Mouse (Mus musculus) left cerebral cortex, postnatal 14 days (tissue): Measurements from ENCODE around the gene Smoc2. TPM values are rescaled to one million over a fixed set of nuclear protein-coding genes. Genes with fewer than 3 reads are reported as not detected.

Experiments
- DNase-seq, 2 experiments: peaks; one replicate each; pipeline ENCODE4 v3.0.0; 2021 to 2022; ENCODE audit warnings: low spot score in 2 of 2, mixed read lengths in 1 of 2
- intact Hi-C: fragments of 180-260 bp; cut with DNase I; formaldehyde crosslinking; loops from one replicate; pipeline ENCODE4 v1.15.1; 2025
- total RNA-seq, 2 experiments: library from RNA; stranded (reverse); gene quantifications; 2 replicates each; pipeline ENCODE4 v1.2.3; 2021

The Smoc2 gene
- total RNA-seq, 2 experiments from 2014 or later, result 7.4 to 9.0 TPM

- DNase-seq, result no peak
- intact Hi-C loops, result no loop called here
Observed at GRCm38 (mm10) chr17:14387261-14387660, 108.0 kb downstream of the Smoc2 start.

DNA sequence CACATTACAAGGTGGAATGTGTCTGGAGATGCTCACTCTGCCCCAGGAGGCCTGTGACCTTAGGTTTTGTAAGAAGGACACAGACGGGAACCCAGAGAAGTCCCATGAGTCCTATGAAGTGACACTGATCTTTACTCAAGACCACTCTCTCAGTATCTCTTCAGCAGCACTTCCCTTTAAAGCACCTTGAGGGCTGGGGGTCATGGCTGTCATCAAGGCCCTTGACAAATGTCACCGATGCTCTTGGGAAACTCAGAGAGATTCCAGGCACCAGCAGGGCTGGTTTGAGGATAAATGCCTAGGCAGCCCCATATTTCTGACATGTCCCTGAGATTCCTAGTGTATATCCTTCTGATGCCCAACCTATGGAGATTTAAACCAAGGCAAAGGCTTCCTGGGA lies 113.1 kb downstream of the Smoc2 start:
- intact Hi-C loops, result no loop called here
- no peak for DNase-seq

- intact Hi-C loops, result no loop called here
Observed at GRCm38 (mm10) chr17:14394861-14395260, 115.6 kb downstream of the Smoc2 start.

GRCm38 (mm10) chr17:14397456-14397855 lies 118.2 kb downstream of the Smoc2 start:
- DNase-seq, result peak in 1 of 2 experiments; percentile 45
- intact Hi-C loops, result no loop called here

More at GRCm38 (mm10) chr17:14394861-14395260, 115.6 kb downstream of the Smoc2 start:
- DNase-seq, result no peak

- intact Hi-C loops, result no loop called here
- no peak for DNase-seq
Observed at GRCm38 (mm10) chr17:14398650-14399424, 119.5 kb downstream of the Smoc2 start.

GRCm38 (mm10) chr17:14400960-14401359 lies 121.7 kb downstream of the Smoc2 start:
- peak in 1 of 2 experiments; percentile 17 for DNase-seq
- intact Hi-C loops, result no loop called here

DNA sequence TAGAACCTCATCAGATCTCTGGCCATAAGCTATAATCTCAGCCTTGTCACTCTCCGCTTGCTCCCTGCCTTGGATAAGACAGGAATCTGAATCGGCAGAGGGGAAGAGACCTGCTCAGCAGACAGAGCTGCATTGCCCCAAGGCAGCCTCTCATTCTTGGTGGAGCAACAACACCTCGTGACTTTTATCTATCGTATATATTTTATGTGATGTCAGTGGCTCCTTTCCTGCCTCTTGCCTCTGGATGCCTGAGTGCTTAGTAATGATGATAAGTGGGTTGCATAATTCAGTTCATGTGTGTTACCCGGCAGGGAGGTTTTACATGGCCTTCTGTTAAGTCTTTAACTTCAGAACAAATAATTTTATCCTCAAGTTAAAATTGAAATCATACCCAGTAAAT lies 128.6 kb downstream of the Smoc2 start:
- intact Hi-C loops, result no loop called here
- DNase-seq, result no peak

GRCm38 (mm10) chr17:14412460-14412859 lies 133.2 kb downstream of the Smoc2 start:
- intact Hi-C loops, result no loop called here
- DNase-seq, result no peak

DNA sequence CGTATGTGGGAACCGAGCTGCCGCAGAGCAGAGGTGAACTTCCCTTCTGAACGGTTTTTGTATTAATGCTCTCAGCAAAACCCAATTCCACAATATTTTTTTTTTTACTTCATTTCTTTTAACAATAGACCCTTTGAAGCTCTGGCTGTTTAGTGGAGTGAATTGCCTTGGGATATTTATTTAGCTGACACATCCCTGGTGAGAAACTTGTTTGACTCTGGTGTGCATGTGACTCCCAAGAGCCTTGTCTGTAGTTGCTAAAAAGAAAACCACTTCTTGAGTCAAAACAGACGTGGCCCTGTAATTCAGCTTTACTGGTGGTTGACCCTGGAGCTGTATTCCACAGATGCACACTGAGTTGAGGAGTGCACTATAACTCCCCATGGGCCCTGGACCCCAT lies 135.2 kb downstream of the Smoc2 start:
- intact Hi-C loops, result no loop called here

DNA sequence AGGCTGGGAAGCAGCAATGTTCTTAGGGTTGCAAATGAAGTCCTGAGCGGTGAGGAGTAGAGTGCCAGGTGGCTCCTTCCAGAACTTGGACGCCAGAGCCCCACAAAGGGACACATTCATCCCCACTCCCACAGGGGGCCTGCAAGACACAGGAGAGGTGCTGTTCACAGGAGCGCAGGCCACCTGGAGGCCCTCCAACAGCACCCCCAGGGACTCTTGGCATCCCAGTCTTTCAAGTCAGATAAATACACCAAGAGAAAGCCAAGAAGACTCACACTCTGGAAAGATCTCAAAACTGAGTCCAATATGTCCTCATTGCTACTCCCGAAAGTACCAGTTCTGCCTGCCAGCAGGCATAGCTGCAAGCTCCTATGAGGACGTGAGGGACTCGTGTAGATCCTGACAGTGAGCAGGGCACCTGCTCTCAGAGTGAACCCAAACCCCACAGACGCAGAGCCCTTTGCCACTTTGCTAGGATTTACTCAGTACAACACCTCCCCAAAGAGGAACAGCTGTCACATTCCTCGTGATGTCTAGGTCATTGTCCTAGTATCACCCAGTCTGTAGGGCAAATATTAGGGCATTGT lies 141.2 kb downstream of the Smoc2 start:
- peak in 1 of 2 experiments; percentile 5 for DNase-seq
- intact Hi-C loops, result no loop called here

More for the DNA sequence above, 135.2 kb downstream of the Smoc2 start:
- no peak for DNase-seq

DNA sequence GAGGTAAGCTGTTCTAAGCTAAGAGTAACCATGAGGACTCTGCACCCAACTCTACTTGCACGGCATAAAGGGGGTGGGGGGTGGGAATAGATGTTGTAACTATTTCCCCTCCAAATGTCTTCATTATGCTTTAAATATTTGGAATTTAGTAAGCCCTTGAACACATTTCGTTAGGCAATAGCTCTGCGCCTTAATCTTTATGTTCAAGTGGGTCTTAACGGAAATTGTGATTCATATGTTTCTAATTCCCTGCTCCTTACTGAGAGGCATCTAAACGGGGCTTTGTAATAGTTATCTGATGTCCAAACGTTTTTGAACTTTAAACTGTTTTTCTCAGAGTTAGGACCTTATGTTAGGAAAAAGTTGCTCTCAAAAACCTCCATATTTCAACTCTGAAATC lies 147.2 kb downstream of the Smoc2 start:
- no peak for DNase-seq
- intact Hi-C loops, result no loop called here

GRCm38 (mm10) chr17:14434717-14435116 lies 155.4 kb downstream of the Smoc2 start:
- DNase-seq, result no peak
- intact Hi-C loops, result no loop called here

- peak; percentile 10 to 19 for DNase-seq
- intact Hi-C loops, result no loop called here
Observed at GRCm38 (mm10) chr17:14445611-14446010, 166.3 kb downstream of the Smoc2 start.

DNA sequence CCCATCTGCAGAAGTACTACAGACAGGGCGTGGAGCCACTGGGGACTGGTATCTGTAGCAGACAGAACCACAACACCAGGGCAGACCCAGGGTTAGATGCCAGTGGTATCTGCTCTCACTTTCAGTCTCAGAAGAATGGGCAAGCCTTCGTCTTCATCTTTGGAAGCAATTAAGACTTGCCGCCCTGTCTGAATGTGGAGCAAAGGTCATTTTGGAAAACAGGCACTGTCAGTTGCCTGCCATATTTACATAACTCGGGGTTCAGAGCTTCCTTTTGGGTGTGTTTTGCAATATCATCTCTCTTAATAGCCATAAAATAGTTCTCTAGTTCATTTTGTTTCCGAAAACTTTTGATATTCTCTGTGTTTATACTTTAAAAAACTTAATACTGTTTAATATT lies 168.0 kb downstream of the Smoc2 start:
- intact Hi-C loops, result no loop called here
- no peak for DNase-seq

Other genes starting within 250 kb of the Smoc2 start
- not detected for gene Gm7358, start 220.0 kb upstream of the Smoc2 start, total RNA-seq
- gene Dact2, start 75.2 kb upstream of the Smoc2 start, total RNA-seq, result 10 to 100 TPM; 73.7 to 87.9 TPM